Mouse (Mus musculus): ENCODE data around the gene Rubcn.

DNA sequence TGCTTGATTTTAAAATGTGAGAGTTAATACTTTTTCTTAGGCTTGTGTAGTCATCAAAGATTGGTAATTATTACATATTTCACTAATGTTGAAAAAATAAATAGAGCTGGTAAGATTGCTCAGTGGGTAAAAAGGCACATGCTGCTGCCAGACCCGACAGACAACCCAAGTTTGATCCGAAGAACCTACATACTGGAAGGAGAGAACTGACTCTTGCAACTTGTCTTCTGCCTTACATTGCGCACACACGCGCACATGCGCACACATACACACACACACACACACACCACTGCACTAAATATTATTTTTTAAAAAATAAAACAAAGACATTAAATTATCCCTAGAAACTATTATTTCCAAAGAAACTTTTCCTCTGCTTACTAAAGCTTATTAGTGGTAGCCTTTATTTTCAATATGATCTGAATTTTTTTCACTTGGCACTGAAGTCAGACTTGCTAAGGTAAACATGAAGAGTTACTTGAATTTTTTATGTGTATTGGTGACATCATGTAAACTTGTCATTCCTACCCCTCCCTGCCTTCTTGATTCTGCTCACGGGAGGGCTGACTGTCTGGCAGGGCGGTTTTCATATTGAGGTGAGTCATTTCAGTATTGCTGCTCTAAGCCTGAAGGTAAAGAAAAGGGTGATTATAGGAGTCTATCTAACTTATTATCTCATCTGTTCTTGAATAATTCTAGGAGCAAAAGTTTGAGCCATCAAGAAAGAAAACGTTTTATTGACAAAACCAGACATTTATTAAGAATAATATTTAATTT is 37.9 kb upstream of the Rubcn start:
- TF ChIP-seq POLR2A (IDR thresholded peaks at IDR 0.05; ENCODE audit: borderline replicate concordance, low read depth, low read length): no peak
- no peak for TF ChIP-seq CTCF (IDR thresholded peaks at IDR 0.05; ENCODE audit: low read depth, low read length)
